Mouse (Mus musculus) kidney, adult 2 months (tissue): Measurements from ENCODE around the gene Rnf40. TPM values are rescaled to one million over a fixed set of nuclear protein-coding genes. Genes with fewer than 3 reads are reported as not detected.
"Not testable (repeated sequence)": the region's sequence is repeated elsewhere in the genome, so short reads cannot be mapped to it uniquely, and the experiment has no call there.

Experiments used
- DNase-seq: peaks from one replicate; pipeline ENCODE4 v3.0.0; 2021
- H3K27ac ChIP-seq: fragments of 200-500 bp; 2 replicates; pipeline ENCODE4 v1.5.1; 2012; ENCODE audit warnings: low read depth, low read length, control low read depth, inconsistent platforms; ENCODE audit not compliant: insufficient read depth
- H3K27me3 ChIP-seq: fragments of 200-500 bp; replicated peaks from 2 replicates; pipeline ENCODE4 v1.6.1; 2012; ENCODE audit warnings: mild to moderate bottlenecking, moderate library complexity, low read length, inconsistent platforms; ENCODE audit not compliant: control insufficient read depth, insufficient read depth
- H3K36me3 ChIP-seq: fragments of 200-500 bp; 2 replicates; pipeline ENCODE4 v1.6.1; 2012; ENCODE audit warnings: mild to moderate bottlenecking, moderate library complexity, low read length, inconsistent platforms; ENCODE audit not compliant: control insufficient read depth, insufficient read depth
- H3K4me1 ChIP-seq: fragments of 200-500 bp; 2 replicates; pipeline ENCODE4 v1.6.1; 2011; ENCODE audit warnings: low read length; ENCODE audit not compliant: control insufficient read depth, insufficient read depth
- H3K4me3 ChIP-seq: fragments of 200-500 bp; 2 replicates; pipeline ENCODE4 v1.5.1; 2011; ENCODE audit warnings: mild to moderate bottlenecking, low read depth, low read length, control low read depth; ENCODE audit not compliant: insufficient read depth
- CTCF ChIP-seq: fragments of 200-500 bp; conservative IDR thresholded peaks from 2 replicates; pipeline ENCODE4 v1.5.1; 2011; ENCODE audit warnings: low read depth, mild to moderate bottlenecking, control low read depth, low read length, moderate library complexity, mixed read lengths; ENCODE audit not compliant: insufficient read depth, insufficient read length
- POLR2A ChIP-seq: fragments of 200-500 bp; IDR thresholded peaks from one replicate; pipeline ENCODE4 v1.6.1; 2011; ENCODE audit warnings: low read depth, low read length, control low read depth
- WGBS: fragments of 180-500 bp; shearing (Covaris S2); methylation state at CpG from one replicate; pipeline ENCODE4 v1.1.7; 2018; 5-methylcytosine and 5-hydroxymethylcytosine counted together
- polyA plus RNA-seq: library from polyadenylated mRNA; depleted of rRNA; stranded (reverse); fragments of >200 nt; gene quantifications from 2 replicates; pipeline ENCODE4 v1.2.3, GENCODE M21; 2012

Gene Rnf40
- polyA plus RNA-seq, 1 experiment = 24.7 TPM

GRCm38 (mm10) chr7:127626039-127626438 lies 37.5 kb downstream of the Rnf40 start:
- TF ChIP-seq CTCF (no peak), POLR2A (no peak)
- WGBS = 98% methylated on average over 7 of the region's 7 CpGs

GRCm38 (mm10) chr7:127626471-127626870 lies 37.9 kb downstream of the Rnf40 start:
- H3K4me3 ChIP-seq = no peak overlapping the region
- TF ChIP-seq CTCF (no peak), POLR2A (no peak)
- H3K27ac ChIP-seq = no peak overlapping the region
- WGBS = 90% methylated on average over 4 of the region's 4 CpGs
- H3K4me1 ChIP-seq = no peaks in the 10 kb centered on the region
- no peak for DNase-seq
- H3K27me3 ChIP-seq = no peaks in the 10 kb centered on the region
- H3K36me3 ChIP-seq = no peaks in the 10 kb centered on the region

More at GRCm38 (mm10) chr7:127626039-127626438, 37.5 kb downstream of the Rnf40 start:
- Histone ChIP-seq H3K4me3 (no peak overlapping the region), H3K4me1 (no peaks in the 10 kb centered on the region), H3K27ac (no peak overlapping the region), H3K36me3 (no peaks in the 10 kb centered on the region), H3K27me3 (no peaks in the 10 kb centered on the region)
- no peak for DNase-seq

- Histone ChIP-seq H3K36me3 (no peaks in the 10 kb centered on the region), H3K27me3 (no peaks in the 10 kb centered on the region), H3K4me3 (no peak overlapping the region), H3K4me1 (no peaks in the 10 kb centered on the region), H3K27ac (no peak overlapping the region)
- TF ChIP-seq CTCF (no peak), POLR2A (no peak)
- no peak for DNase-seq
- WGBS = 39% methylated on average over 5 of the region's 5 CpGs
These were observed 40.1 kb downstream of the Rnf40 start for GRCm38 (mm10) chr7:127628646-127629045.

- no peak for TF ChIP-seq POLR2A
- no peaks in the 10 kb centered on the region for H3K27me3 ChIP-seq
- WGBS = 84% methylated on average over 4 of the region's 4 CpGs
- no peak for DNase-seq
- no peaks in the 10 kb centered on the region for H3K4me1 ChIP-seq
- no peak overlapping the region for H3K4me3 ChIP-seq
- H3K27ac ChIP-seq = no peak overlapping the region
- no peaks in the 10 kb centered on the region for H3K36me3 ChIP-seq
These were observed 42.8 kb downstream of the Rnf40 start for GRCm38 (mm10) chr7:127631416-127631815.

GRCm38 (mm10) chr7:127636963-127637362 lies 48.4 kb downstream of the Rnf40 start:
- no peaks in the 10 kb centered on the region for H3K27me3 ChIP-seq
- no peak overlapping the region for H3K27ac ChIP-seq
- TF ChIP-seq CTCF (no peak), POLR2A (no peak)
- H3K36me3 ChIP-seq = no peaks in the 10 kb centered on the region
- peak; percentile 82 for DNase-seq
- peaks cover 4% of the 10 kb centered on the region for H3K4me1 ChIP-seq
- H3K4me3 ChIP-seq = peak overlapping the region; percentile 63
- WGBS = 1% methylated on average over 27 of the region's 27 CpGs

- peaks cover 4% of the 10 kb centered on the region for H3K4me1 ChIP-seq
- no peak overlapping the region for H3K4me3 ChIP-seq
- H3K27ac ChIP-seq = no peak overlapping the region
- WGBS = 28% methylated on average over 4 of the region's 4 CpGs
- no peak for TF ChIP-seq POLR2A
- no peaks in the 10 kb centered on the region for H3K36me3 ChIP-seq
- no peaks in the 10 kb centered on the region for H3K27me3 ChIP-seq
- no peak for DNase-seq
These were observed 52.7 kb downstream of the Rnf40 start for GRCm38 (mm10) chr7:127641260-127641659.

GRCm38 (mm10) chr7:127642254-127642653 lies 53.7 kb downstream of the Rnf40 start:
- TF ChIP-seq CTCF (no peak), POLR2A (no peak)
- Histone ChIP-seq H3K27ac (no peak overlapping the region), H3K4me3 (no peak overlapping the region), H3K27me3 (no peaks in the 10 kb centered on the region), H3K4me1 (peaks cover 4% of the 10 kb centered on the region), H3K36me3 (no peaks in the 10 kb centered on the region)
- 82% methylated on average over 4 of the region's 4 CpGs for WGBS
- no peak for DNase-seq

- TF ChIP-seq POLR2A (no peak), CTCF (no peak)
- no peak overlapping the region for H3K4me3 ChIP-seq
- H3K27ac ChIP-seq = no peak overlapping the region
- no peak for DNase-seq
- no peaks in the 10 kb centered on the region for H3K36me3 ChIP-seq
- H3K4me1 ChIP-seq = no peaks in the 10 kb centered on the region; the same call in 1 of the 2 replicates
- 89% methylated on average over 4 of the region's 4 CpGs for WGBS
- no peaks in the 10 kb centered on the region for H3K27me3 ChIP-seq
These were observed 57.8 kb downstream of the Rnf40 start for GRCm38 (mm10) chr7:127646363-127646762.

GRCm38 (mm10) chr7:127647576-127647975 lies 59.0 kb downstream of the Rnf40 start:
- H3K27me3 ChIP-seq, H3K4me3 ChIP-seq, H3K36me3 ChIP-seq, H3K4me1 ChIP-seq, H3K27ac ChIP-seq: not testable (repeated sequence)
- 71% methylated on average over 7 of the region's 7 CpGs for WGBS
- DNase-seq = peak; percentile 65
